Mouse (Mus musculus) olfactory bulb, adult 2 months (tissue): ENCODE data around the gene Stk24.

Source experiments
- CTCF ChIP-seq: fragments of 200-500 bp; IDR thresholded peaks from 2 replicates; pipeline ENCODE4 v1.5.1; 2012; ENCODE audit warnings: low read depth, mild to moderate bottlenecking, low read length, moderate library complexity; ENCODE audit not compliant: insufficient read depth
- POLR2A ChIP-seq: fragments of 200-500 bp; IDR thresholded peaks from 2 replicates; pipeline ENCODE4 v1.6.1; 2012; ENCODE audit warnings: mild to moderate bottlenecking, low read depth, low read length, moderate library complexity; ENCODE audit not compliant: insufficient read depth

GRCm38 (mm10) chr14:121262606-121263005 lies 117.2 kb downstream of the Stk24 start:
- TF ChIP-seq POLR2A (no peak), CTCF (no peak)
